Mouse (Mus musculus): ENCODE data around the gene Umad1. TPM values are rescaled to one million over a fixed set of nuclear protein-coding genes. Genes with fewer than 3 reads are reported as not detected.
A peak's percentile ranks its signal among the peaks of the same experiment; 100 is the strongest.

Gene Umad1
- polyA plus RNA-seq, 1 experiment from 2014 or later, result 15.7 TPM

GRCm38 (mm10) chr6:8421421-8421820 lies 162.3 kb downstream of the Umad1 start:
- no peak overlapping the region for H3K4me2 ChIP-seq
- H3K4me3 ChIP-seq (replicated peaks), result no peak overlapping the region
- ATAC-seq (ENCODE audit: low read depth) (no peak), DNase-seq (no peak)
- H3K27me3 ChIP-seq, result no peaks in the 10 kb centered on the region
- H3K4me1 ChIP-seq (replicated peaks), result 0 out of 2 replicates have a peak, but pooled peaks cover 9% of the 10 kb centered on the region
- H3K9ac ChIP-seq, result no peak overlapping the region
- 78% methylated on average over 5 of the region's 5 CpGs for WGBS (ENCODE audit: insufficient replicate concordance)
- H3K27ac ChIP-seq, result no peak overlapping the region
- H3K36me3 ChIP-seq, result no peaks in the 10 kb centered on the region
- H3K9me3 ChIP-seq (replicated peaks), result no peaks in the 10 kb centered on the region

DNA sequence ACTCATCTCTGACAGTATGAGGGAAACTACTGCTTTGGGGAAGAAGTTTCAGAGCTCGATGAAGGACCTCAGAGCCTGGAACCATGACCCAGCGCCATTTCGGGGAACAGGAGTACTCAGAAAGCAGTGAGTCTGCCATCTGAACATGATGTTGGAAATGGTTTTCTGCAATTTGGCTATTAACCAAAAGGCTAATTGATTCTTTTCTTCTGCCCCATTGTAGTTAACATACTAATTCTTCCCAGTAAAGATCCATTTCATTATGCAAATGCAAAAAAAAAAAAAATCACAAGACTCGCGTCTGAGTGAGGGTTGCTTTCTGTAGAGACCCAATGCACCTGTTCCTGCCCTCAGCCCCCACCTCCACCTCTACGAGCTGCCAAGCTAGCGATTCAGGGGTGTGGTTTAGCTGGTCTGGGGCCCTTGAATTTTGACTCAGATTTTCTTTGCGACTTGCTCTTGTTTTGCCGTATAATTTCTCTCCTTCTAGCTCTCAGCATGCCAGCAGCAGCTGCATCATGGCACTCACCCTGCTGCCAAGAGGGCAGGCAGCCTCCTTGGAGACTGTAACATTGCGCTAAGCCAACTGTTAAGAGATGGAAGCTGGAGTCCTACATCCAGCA lies 163.0 kb downstream of the Umad1 start:
- Histone ChIP-seq H3K4me1 (replicated peaks) (0 out of 2 replicates have a peak, but pooled peaks cover 9% of the 10 kb centered on the region), H3K36me3 (no peaks in the 10 kb centered on the region), H3K27me3 (no peaks in the 10 kb centered on the region), H3K27ac (no peak overlapping the region), H3K9me3 (replicated peaks) (no peaks in the 10 kb centered on the region), H3K4me3 (replicated peaks) (no peak overlapping the region), H3K4me2 (no peak overlapping the region), H3K9ac (no peak overlapping the region)
- ATAC-seq (ENCODE audit: low read depth), result no peak
- 79% methylated on average over 10 of the region's 10 CpGs for WGBS (ENCODE audit: insufficient replicate concordance)
- no peak for DNase-seq

DNA sequence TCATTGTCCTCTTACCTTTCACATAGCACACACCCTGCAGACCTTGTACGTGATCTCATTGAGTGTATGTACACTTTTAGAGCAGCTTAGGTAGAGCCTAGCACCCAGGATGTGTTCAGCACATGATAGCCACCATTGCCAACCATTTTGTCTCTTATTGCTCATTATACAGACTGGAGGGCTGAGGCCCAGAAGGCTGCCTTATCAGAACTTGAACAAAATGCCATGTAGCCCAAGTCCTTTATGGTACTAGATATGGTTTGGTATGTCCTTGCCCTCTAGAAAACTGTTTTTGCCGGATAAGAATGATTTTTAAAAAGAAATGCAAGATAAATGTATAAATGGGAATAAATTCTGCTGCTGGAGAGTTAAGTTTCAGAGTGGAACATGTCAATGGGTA lies 164.1 kb downstream of the Umad1 start:
- Histone ChIP-seq H3K9me3 (replicated peaks) (no peaks in the 10 kb centered on the region), H3K9ac (no peak overlapping the region), H3K4me2 (no peak overlapping the region), H3K27me3 (no peaks in the 10 kb centered on the region), H3K36me3 (no peaks in the 10 kb centered on the region), H3K4me1 (replicated peaks) (0 out of 2 replicates have a peak, but pooled peaks cover 9% of the 10 kb centered on the region), H3K27ac (no peak overlapping the region), H3K4me3 (replicated peaks) (no peak overlapping the region)
- DNase-seq (peak; percentile 77), ATAC-seq (ENCODE audit: low read depth) (peak; percentile 57)
- 60% methylated on average over 2 of the region's 2 CpGs for WGBS (ENCODE audit: insufficient replicate concordance)

DNA sequence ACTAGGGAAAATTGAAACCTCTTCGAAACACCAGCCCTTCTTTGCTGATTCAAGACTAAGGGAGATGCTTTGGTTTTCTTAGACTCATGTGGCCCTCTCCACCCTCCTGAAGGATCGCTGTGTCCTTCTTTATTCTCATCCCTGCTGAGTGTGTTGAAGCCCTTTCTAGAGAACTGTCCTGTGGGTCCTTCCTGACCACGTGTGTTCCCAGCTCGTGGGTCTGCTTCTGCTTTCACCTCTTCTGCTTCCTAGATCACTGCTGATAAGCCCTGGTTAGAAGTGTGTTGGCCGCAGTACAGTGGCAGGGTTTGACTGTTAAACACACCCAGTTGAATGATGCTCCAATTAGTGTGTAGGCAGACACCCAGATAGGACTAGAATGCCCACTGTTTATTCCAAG lies 168.6 kb downstream of the Umad1 start:
- no peaks in the 10 kb centered on the region for H3K36me3 ChIP-seq
- H3K4me1 ChIP-seq (replicated peaks), result 0 out of 2 replicates have a peak, but pooled peaks cover 4% of the 10 kb centered on the region
- H3K4me2 ChIP-seq, result no peak overlapping the region
- no peak overlapping the region for H3K27ac ChIP-seq
- DNase-seq (no peak), ATAC-seq (ENCODE audit: low read depth) (no peak)
- H3K9me3 ChIP-seq (replicated peaks), result no peaks in the 10 kb centered on the region
- no peak overlapping the region for H3K4me3 ChIP-seq (replicated peaks)
- 45% methylated on average over 5 of the region's 5 CpGs for WGBS (ENCODE audit: insufficient replicate concordance)
- no peaks in the 10 kb centered on the region for H3K27me3 ChIP-seq
- H3K9ac ChIP-seq, result no peak overlapping the region

DNA sequence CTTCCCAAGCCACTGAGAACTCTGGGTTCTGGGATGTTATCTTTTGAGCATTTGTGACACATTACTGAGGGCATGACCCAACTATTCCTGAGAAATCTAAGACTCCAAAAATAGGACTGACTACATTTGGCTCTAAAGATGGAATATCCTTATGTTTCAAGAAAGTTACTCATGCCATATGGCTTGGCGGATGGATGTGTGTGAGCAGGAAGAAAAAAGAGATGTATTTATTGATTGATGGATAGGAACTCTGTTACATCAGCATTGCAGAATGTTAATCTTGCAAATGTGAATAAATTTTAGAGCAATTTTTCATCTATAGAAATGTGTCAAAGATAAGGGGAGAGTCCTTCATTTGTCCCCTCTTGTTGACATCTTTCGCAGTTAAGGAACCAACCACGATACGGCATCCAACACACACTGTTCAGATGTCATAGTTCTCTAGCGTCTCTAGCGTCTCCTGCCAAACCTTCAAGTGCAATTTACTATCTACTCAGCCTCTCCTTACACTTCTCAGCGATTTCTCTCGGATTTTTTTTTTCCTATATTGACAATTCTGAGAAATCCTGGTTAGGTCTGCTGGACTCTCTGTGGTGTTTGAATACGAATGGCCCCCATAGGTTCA lies 171.6 kb downstream of the Umad1 start:
- Histone ChIP-seq H3K9ac (no peak overlapping the region), H3K4me3 (replicated peaks) (no peak overlapping the region), H3K27ac (no peak overlapping the region), H3K4me1 (replicated peaks) (no peaks in the 10 kb centered on the region), H3K9me3 (replicated peaks) (no peaks in the 10 kb centered on the region), H3K36me3 (no peaks in the 10 kb centered on the region), H3K27me3 (no peaks in the 10 kb centered on the region), H3K4me2 (no peak overlapping the region)
- 76% methylated on average over 9 of the region's 9 CpGs for WGBS (ENCODE audit: insufficient replicate concordance)
- DNase-seq (no peak), ATAC-seq (ENCODE audit: low read depth) (no peak)

DNA sequence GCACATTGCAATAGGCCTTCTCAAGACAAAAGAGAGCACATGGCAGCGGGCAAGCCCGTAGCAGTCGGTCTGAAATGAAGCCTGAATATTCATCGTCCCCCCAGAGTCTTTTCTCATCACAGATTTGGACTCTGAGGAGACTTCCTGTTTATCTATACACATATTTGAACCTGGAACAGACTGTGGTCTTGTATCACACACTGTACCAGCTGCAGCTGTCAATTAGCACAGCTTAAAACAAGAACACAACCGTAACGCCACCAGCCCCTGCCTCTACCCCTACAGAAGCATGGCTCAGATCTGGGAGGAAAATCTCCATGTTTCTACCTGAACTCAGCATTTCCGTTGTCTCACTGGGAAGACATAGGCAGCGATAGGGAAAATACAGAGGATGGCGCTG lies 174.1 kb downstream of the Umad1 start:
- 71% methylated on average over 9 of the region's 9 CpGs for WGBS (ENCODE audit: insufficient replicate concordance)
- ATAC-seq (ENCODE audit: low read depth), result no peak

GRCm38 (mm10) chr6:8437937-8438336 lies 178.8 kb downstream of the Umad1 start:
- H3K9ac ChIP-seq, result no peak overlapping the region
- no peak overlapping the region for H3K4me2 ChIP-seq
- H3K27me3 ChIP-seq, result no peaks in the 10 kb centered on the region
- no peaks in the 10 kb centered on the region for H3K9me3 ChIP-seq (replicated peaks)
- 71% methylated on average over 3 of the region's 3 CpGs for WGBS (ENCODE audit: insufficient replicate concordance)
- H3K4me1 ChIP-seq (replicated peaks), result no peaks in the 10 kb centered on the region
- no peaks in the 10 kb centered on the region for H3K36me3 ChIP-seq
- no peak for ATAC-seq (ENCODE audit: low read depth)
- no peak for DNase-seq
- H3K4me3 ChIP-seq (replicated peaks), result no peak overlapping the region
- H3K27ac ChIP-seq, result no peak overlapping the region

More for the DNA sequence above, 174.1 kb downstream of the Umad1 start:
- H3K9ac ChIP-seq, result no peak overlapping the region
- no peak overlapping the region for H3K4me2 ChIP-seq
- H3K4me3 ChIP-seq (replicated peaks), result no peak overlapping the region
- H3K4me1 ChIP-seq (replicated peaks), result no peaks in the 10 kb centered on the region
- H3K9me3 ChIP-seq (replicated peaks), result no peaks in the 10 kb centered on the region
- no peak for DNase-seq
- no peak overlapping the region for H3K27ac ChIP-seq
- no peaks in the 10 kb centered on the region for H3K27me3 ChIP-seq
- no peaks in the 10 kb centered on the region for H3K36me3 ChIP-seq

DNA sequence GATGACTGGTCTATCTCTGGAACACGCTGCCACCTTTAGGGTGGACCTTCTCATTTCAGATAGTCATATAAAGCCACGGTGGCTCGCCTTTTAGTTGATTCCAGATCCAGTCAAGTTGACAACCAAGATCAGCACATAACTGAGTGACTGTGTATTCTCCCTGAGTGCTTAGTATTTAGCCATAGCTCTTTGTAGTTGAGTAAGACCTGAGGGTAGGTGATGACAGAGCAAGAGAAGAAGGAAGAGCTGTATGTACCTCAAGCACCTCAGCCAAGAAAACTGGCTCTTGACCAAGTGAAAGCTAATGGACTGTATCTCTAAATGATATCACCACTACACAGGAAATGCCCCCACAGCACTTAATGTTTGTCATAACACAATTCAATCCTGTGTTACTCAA lies 182.7 kb downstream of the Umad1 start:
- no peak overlapping the region for H3K4me2 ChIP-seq
- H3K27me3 ChIP-seq, result no peaks in the 10 kb centered on the region
- H3K27ac ChIP-seq, result no peak overlapping the region
- H3K4me1 ChIP-seq (replicated peaks), result no peaks in the 10 kb centered on the region
- no peaks in the 10 kb centered on the region for H3K36me3 ChIP-seq
- no peaks in the 10 kb centered on the region for H3K9me3 ChIP-seq (replicated peaks)
- H3K4me3 ChIP-seq (replicated peaks), result no peak overlapping the region
- ATAC-seq (ENCODE audit: low read depth), result no peak
- DNase-seq, result no peak
- WGBS (ENCODE audit: insufficient replicate concordance), result 68% methylated on average over 3 of the region's 3 CpGs
- no peak overlapping the region for H3K9ac ChIP-seq

GRCm38 (mm10) chr6:8446786-8447185 lies 187.7 kb downstream of the Umad1 start:
- H3K27ac ChIP-seq, result no peak overlapping the region
- H3K27me3 ChIP-seq, result no peaks in the 10 kb centered on the region
- 69% methylated on average over 5 of the region's 5 CpGs for WGBS (ENCODE audit: insufficient replicate concordance)
- DNase-seq, result no peak
- H3K9ac ChIP-seq, result no peak overlapping the region
- no peak overlapping the region for H3K4me3 ChIP-seq (replicated peaks)
- no peaks in the 10 kb centered on the region for H3K36me3 ChIP-seq
- H3K9me3 ChIP-seq (replicated peaks), result no peaks in the 10 kb centered on the region
- no peak for ATAC-seq (ENCODE audit: low read depth)
- H3K4me2 ChIP-seq, result no peak overlapping the region
- no peaks in the 10 kb centered on the region for H3K4me1 ChIP-seq (replicated peaks)

DNA sequence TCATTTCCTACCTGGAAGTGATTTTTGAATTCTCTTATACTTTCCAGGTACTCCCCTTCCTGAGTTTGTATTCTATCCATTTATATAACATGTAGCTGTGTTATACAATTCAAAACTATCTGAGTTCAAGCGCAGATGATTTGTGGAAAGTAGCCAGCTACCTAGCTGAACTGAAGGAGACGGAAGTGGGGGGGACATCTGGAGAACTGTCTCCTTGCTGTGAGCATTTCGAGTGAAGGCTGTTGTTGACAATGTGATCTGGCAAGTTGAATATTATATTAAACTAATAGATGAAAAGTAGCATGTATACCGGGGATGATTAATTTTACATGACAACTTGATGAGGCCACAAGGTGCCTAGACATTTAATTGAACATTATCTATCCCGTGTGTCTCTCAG lies 196.5 kb downstream of the Umad1 start:
- Histone ChIP-seq H3K4me1 (replicated peaks) (no peaks in the 10 kb centered on the region), H3K4me2 (no peak overlapping the region), H3K36me3 (no peaks in the 10 kb centered on the region), H3K9me3 (replicated peaks) (no peaks in the 10 kb centered on the region), H3K4me3 (replicated peaks) (no peak overlapping the region), H3K27ac (no peak overlapping the region), H3K27me3 (no peaks in the 10 kb centered on the region), H3K9ac (no peak overlapping the region)
- DNase-seq, result no peak
- no peak for ATAC-seq (ENCODE audit: low read depth)
- 68% methylated on average over 5 of the region's 5 CpGs for WGBS (ENCODE audit: insufficient replicate concordance)

- Histone ChIP-seq H3K9ac (no peak overlapping the region), H3K4me1 (replicated peaks) (no peaks in the 10 kb centered on the region), H3K4me2 (no peak overlapping the region), H3K27me3 (no peaks in the 10 kb centered on the region), H3K9me3 (replicated peaks) (no peaks in the 10 kb centered on the region), H3K27ac (no peak overlapping the region), H3K4me3 (replicated peaks) (no peak overlapping the region), H3K36me3 (no peaks in the 10 kb centered on the region)
- ATAC-seq (ENCODE audit: low read depth), result no peak
- WGBS (ENCODE audit: insufficient replicate concordance), result 86% methylated on average over 4 of the region's 4 CpGs
- no peak for DNase-seq
These were observed 199.5 kb downstream of the Umad1 start for GRCm38 (mm10) chr6:8458596-8458995.

- no peak overlapping the region for H3K27ac ChIP-seq
- no peak for DNase-seq
- H3K4me2 ChIP-seq, result no peak overlapping the region
- 76% methylated on average over 2 of the region's 2 CpGs for WGBS (ENCODE audit: insufficient replicate concordance)
- ATAC-seq (ENCODE audit: low read depth), result no peak
- no peaks in the 10 kb centered on the region for H3K36me3 ChIP-seq
- no peak overlapping the region for H3K4me3 ChIP-seq (replicated peaks)
- no peaks in the 10 kb centered on the region for H3K27me3 ChIP-seq
- H3K9ac ChIP-seq, result no peak overlapping the region
- H3K9me3 ChIP-seq (replicated peaks), result no peaks in the 10 kb centered on the region
- no peaks in the 10 kb centered on the region for H3K4me1 ChIP-seq (replicated peaks)
These were observed 203.4 kb downstream of the Umad1 start for GRCm38 (mm10) chr6:8462447-8462846.

Data from liver, embryonic 13.5 days (tissue).